Mouse (Mus musculus): ENCODE results near the gene Hoxc4.

The Hoxc4 gene

DNA sequence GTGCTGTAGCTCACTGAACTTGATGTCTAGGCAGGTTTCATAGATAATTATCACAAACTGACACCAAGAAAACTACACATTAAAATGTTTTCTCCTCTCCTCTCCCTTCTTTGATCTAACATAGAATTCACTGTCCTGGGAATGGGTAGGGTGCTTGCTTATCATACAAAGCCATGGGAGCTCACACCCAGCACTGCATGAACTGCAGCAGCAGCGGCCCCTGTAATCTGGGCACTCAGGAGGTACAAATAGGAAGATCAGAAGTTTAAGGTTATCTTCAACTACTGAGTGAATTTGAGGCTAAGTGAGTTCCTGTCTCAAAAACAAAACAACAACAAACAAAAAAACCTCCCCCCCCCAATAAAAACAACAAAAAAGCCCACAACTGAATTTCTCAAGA is 66.2 kb downstream of the Hoxc4 start:
- no peak for DNase-seq (ENCODE audit: low spot score)

- DNase-seq (ENCODE audit: low spot score), result no peak
Observed at GRCm38 (mm10) chr15:103085831-103086671, 67.3 kb downstream of the Hoxc4 start.
